Mouse (Mus musculus) 3134 (cell line): Measurements from ENCODE around the gene Prss2.
A peak's percentile ranks its signal among the peaks of the same experiment; 100 is the strongest.
"Not testable (repeated sequence)": the region's sequence is repeated elsewhere in the genome, so short reads cannot be mapped to it uniquely, and the experiment has no call there.

ENCODE experiments used
- DNase-seq: peaks from one replicate; pipeline ENCODE4 v3.0.0-alpha.2; 2011; ENCODE audit warnings: low spot score; ENCODE audit not compliant: insufficient read length; ENCODE audit errors: extremely low read depth

Prss2 gene

DNA sequence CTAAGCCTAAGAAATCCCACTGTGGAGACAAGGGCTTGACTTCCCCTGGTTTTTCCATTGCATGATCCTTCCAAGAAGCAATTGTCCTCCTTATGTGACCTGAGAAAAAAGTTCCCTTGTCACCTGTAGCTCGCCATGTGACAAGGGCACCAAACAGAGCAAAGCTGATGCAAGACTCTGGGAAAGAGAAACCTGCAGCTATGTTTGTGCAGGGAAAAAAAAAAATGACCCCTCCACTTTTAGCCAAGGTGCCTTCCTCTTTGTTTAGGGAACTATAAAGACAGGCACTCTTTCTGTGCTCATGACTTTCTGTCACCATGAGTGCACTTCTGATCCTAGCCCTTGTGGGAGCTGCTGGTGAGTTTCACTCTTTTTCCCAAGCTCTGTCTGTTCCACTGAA lies at the start of gene Prss2:
Gene Prss2, plus strand, starts transcription at position 301 of the 400 bp plus-strand sequence.
- no peak for DNase-seq

DNA sequence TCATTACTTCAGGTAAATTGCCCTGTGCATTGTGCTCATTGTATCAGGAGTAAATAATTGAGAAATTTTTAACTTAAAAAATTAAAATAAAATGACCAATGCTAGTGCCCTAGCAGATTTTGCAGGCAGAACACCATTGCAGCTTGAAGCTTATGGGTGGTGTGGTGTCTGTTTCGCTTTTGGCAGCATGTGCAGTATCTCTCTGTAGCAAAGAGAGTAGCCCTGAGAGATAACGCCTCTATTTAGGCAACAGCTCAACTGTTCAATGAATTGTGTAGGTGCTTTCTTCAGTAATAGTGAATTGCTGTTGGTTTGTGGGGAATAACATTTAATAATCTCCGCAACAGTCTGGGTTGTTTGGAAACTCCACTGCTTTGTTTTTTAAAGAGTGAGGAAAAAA lies 22.2 kb upstream of the Prss2 start:
- DNase-seq = no peak

DNA sequence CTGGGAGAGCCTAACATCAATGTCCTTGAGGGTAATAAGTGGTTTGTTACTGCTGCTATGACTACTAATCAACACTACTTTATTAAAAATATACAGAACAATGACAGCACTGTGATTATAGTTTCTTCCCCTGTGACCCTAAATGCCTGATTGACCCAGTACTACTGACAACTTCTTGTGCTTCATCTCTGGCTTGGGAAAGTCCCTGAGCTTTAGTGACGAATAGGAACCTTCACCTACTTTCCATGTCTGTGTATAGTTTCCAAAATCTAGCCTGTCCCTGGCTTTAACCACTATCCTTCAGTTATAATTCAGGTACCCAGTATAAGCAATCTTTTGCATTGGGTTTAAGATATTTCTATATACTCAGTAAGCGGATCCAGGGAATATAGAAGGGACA lies 16.7 kb upstream of the Prss2 start:
- no peak for DNase-seq

DNA sequence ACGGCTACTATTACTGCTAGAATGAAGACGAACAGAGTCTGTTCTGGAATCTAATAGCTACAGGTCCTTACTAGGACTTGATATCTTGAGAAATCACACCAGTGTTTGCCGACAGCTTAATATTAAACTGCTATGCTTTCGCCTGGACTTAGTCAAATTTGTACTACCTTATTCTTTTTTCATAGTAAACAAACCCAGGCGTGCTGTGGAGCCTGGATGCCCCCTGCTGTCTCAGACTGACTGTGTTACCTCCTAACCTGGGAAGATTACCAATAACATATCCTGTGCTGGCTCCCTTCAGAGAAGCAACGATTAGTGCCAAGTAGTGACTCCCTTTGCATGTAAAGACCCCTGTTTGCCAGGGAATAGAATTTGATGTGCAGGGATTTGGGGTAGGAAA lies 16.3 kb upstream of the Prss2 start:
- DNase-seq = no peak

DNA sequence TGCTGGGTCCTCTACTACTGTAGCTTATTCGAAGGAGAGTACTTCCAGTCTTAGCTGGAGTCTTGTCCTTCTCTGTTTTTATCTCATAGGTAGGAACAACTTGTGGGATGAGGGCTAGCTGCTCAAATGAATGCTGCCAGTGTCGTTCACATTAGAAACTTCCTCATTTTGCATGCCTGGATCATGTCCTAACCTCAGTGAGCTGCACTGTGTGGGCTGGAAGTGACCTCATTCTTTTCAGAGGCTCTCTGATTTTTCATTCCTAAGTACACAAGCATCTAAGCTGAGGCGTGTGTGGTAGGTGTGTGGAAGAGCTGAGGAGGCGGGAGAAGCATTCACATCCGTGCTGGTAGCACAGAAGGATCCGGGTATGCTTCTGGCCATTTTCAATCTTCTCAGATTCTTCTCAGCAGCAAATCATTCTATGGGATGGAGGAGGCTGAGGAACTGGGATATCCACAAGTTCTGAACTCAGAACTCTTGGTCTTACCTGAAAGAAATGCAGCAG lies 3.5 kb upstream of the Prss2 start:
- DNase-seq = peak; percentile 0

DNA sequence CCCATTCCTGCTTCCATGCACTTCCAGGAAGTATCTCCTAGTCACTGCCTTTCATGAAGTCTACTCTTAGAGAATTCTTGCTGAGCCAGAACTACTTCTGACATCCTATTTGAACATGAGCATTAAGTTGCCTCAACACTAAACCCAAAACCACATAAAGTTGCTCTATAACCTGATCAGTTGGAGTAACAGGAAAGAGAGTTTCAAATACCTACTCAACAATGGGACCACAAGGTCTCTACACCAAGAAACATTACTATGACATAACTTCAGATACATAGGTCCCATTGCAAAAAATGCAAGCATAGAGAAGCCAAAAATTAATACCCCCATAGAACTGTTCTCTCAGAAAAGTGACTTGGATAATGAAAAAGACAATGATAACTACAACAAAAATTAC lies 4.9 kb downstream of the Prss2 start:
- no peak for DNase-seq

DNA sequence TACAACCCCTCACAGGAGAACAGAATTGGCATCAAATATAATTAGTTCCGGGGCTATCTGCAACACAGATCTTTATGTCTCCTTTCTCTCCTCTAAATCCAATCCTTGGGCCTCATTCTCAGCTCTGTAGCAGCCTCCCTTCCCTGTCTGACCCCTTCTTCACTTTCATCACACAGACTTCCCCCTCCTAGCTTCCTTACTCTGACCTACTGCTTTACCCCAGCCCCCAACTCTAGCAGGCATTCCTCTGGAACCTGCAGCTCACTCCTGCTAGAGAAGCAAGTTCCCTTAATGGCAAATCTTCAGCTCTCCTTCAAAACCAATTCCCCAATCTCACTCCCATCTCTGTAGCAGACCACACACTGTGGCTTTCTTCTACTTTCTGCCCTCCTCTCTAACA lies 5.8 kb downstream of the Prss2 start:
- DNase-seq = no peak

DNA sequence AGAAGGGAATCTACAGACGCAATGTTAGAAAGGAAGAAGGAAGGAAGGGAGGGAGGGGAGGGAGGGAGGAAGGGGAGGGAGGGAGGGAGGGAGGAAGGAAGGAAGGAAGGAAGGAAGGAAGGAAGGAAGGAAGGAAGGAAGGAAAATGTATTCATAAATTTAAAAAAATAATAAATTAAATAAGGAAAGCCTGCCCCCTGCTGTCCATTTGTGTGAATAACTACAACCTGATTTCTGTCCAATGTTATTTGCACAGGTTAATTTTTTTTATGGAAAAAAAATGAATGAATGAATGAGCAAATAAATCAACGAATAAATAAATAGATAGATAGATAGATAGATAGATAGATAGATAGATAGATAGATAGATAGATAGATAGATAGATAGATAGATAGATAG lies 8.4 kb downstream of the Prss2 start:
- not testable (repeated sequence) for DNase-seq

DNA sequence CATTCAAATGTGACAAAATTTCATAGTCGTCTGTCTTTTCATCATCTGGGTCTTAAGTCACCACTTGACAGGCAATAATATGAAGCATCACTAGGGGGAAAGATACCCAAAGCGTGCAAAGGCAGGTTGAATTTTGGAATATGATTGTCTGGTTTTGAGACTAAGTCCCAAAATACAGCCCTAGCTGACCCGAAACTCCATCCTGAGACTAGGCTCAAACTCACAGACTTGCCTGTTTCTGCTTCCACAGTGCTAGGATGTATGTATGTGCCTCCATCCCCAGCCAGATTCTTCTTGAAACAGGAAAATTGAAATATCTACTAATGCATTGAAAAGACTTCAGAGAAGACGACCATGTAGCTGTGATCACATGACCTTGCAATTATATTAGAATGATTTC lies 10.6 kb downstream of the Prss2 start:
- DNase-seq = no peak

DNA sequence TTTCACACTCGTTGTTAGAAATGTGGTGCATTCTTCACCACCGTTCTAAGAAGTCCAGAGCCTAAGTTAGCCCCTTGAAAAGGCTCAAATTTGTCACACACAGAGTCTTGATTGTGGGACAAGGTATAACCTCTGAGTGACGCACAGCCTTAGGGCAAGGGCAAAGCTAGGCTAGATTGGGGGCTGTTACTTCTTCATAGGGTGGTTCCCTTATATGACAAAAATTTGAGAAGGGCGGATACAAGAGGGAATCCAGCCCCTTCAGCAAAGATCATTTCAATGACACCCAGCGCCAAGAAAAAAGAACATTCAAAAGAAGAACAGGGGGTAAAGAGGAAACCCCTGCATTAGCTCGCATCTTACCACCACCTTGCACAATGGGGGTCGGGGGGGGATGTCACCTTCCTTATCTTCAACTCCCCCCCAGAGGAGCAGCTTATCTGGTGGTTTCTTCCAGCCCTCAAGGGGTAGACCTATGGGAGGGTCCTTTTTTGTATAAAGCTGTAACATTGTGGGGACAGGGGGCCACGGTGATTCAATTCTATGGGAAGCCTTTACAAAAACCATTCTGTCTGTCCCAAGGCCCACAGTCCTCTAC lies 11.2 kb downstream of the Prss2 start:
- no peak for DNase-seq

DNA sequence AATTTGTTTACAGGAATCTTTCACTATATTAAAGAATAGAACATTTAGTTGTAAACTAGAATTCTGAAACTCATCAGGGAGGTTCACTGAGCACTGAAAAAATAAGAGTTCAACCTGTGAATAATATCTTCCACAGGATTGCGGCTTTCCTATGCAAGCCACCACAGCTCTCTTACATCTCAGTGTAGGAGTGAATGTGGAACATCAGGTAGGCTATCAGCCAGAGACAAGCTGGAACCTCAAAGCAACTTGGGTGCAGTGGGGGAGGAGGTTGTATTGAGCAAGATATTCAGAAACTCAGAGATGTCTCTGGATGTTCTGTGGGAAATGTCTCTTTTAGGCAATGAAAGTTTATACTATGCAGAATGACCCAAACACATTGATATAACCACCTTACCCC lies 15.8 kb downstream of the Prss2 start:
- DNase-seq = no peak

DNA sequence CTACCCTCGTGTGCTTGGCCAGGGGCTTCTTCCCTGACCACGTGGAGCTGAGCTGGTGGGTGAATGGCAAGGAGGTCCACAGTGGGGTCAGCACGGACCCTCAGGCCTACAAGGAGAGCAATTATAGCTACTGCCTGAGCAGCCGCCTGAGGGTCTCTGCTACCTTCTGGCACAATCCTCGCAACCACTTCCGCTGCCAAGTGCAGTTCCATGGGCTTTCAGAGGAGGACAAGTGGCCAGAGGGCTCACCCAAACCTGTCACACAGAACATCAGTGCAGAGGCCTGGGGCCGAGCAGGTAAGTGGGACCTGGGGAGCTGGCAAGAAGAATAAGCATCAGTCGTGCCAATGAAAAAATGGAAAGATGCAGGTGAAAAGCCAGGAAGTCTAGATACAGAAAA lies 16.7 kb downstream of the Prss2 start:
- not testable (repeated sequence) for DNase-seq

DNA sequence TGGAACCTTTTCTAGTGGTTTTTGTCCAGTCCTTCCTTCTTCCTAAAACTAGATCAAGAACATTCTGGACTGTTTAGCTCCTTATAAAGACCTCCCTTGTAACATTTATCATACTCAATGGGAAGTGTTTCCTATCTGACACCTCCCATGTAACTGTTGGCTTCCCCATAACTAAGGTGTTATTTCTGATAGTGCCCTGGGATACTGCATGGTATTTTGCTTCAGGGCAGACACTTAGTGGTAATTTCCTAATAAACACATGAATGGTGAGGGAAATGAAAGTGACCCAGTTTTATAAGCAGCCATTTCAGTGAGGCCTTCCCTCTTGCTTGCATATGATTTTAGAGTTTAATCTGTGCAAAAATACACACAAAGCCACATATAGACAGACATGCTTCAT lies 19.2 kb downstream of the Prss2 start:
- DNase-seq = no peak

DNA sequence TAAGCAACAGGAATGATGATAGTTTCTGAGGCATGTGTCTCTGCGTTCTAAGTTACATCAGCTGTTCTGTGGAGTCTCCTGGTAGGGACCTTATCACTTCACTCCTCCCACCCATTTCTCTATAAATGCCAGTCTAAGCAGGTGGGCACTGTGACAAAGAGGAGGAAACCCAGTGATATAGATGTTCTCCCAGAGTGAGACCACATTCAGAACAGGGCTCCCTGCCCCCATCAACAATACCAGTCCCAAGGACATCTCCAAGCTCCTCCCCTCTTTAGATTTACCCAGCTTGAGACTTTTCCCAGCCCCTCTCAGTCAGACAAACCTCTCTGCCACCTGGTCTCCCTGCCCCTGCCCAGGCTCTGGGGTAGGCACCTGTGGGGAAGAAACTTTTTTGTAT lies 20.2 kb downstream of the Prss2 start:
- DNase-seq = no peak

DNA sequence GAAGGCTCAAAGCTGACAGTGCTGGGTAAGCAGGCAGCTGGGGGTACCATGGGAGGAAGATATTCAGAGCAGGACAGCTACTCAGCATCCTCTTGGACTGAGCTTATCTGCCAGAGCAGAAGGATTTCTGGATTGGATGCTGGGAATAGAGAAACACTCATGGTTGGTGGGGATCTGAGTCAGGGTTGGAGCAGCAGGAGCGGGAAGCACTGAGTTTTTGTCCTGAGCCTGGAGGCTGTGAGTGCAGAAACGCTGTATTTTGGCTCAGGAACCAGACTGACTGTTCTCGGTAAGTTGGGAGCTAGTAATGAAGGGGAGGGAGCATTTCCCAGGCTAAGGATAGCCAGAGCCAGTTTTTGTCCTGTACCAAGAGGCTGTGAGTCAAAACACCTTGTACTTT lies 21.4 kb downstream of the Prss2 start:
- no peak for DNase-seq

DNA sequence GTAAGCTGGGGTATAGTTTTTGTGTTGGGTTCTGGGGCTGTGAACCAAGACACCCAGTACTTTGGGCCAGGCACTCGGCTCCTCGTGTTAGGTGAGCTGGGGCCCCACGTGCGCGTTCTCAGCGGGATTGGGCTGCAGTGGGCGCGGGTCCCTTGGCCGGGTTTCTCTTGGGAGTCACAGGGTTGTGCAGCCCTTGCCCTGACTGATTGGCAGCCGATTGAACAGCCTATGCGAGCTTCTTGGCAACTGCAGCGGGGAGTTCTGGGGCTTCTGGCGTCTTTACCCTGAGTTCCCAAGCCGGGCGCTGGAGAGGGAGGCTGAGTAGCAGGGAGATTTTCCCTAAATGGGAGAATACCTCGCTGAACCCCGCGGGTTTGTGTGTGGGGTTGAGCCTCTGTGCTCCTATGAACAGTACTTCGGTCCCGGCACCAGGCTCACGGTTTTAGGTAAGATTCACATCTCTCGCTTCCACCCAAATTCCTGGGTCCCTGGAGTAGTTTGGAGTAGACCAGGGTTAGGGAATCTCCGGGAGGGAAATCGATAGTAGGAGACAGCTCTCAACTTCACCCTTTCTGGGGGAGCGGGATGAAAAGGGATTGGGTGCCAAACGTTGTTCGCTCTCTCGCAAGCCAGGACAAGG lies 21.9 kb downstream of the Prss2 start:
- DNase-seq = no peak

DNA sequence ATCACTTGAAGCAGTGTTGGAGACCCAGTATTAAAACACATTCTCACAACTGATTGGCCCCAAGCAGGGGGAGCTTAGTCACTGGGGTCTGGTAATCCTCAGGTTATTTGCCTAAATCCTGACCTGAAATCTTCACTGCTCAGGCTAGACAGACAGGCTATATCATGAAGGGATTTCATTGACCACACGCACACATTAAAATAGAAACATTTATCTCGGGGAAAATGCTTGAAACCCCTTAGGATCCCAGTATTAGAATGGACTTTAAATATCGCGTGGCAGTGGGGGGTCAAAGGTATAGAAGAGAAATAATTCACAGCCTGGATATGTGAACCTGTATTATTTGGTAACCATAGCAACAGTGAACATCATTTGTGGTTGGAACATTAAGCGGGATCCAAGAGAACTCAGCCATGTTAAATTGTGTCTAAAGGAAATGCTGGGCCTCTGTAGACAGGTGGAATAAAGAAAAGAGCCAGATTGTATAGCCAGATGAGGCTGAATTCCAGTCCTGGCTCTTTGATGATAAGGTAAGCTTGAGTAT lies 22.9 kb downstream of the Prss2 start:
- no peak for DNase-seq

DNA sequence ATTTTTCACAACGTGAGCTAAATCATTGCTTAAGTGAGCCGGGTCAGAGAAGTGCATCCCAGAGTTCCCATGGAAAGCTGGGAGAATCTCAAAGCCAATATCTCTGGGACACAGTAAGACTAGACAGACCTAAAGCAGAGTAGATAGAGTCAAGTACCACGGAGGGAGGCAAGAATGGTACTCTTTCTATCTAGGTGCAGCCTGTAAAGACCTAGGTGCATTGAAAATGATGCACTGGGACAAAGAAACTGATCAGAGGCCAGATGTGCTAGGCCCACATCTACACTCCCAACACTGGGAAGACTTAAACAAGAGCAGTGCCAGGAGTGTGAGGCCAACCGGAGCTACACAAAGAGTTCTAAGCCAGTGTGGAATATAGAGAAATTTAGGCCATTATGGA lies 23.7 kb downstream of the Prss2 start:
- no peak for DNase-seq

DNA sequence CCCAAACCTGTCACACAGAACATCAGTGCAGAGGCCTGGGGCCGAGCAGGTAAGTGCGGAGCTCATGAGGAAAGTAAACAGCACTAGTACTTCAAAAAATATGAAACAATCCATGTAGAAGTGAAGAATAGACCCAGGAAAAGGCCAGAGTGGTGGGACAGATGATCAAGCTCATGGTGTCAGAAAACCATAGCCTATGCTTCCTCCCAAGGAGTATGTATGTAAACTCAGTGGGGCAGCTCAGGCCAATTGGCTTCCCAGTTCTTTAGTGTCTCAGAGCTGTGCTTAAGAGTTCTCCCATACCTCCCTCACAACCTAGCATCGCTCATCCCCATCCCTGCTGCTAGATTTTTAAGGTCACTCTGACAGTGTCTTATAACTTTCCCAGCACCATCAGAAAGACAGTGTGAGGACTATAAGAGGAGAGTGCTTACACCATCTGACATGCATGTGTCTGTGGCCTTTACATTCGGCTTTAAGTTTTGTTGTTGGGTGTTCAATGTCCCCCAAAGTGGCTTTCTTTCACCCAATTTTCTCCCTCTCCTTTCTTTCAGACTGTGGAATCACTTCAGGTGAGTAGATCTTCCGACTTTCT lies 25.6 kb downstream of the Prss2 start:
- DNase-seq = no peak

DNA sequence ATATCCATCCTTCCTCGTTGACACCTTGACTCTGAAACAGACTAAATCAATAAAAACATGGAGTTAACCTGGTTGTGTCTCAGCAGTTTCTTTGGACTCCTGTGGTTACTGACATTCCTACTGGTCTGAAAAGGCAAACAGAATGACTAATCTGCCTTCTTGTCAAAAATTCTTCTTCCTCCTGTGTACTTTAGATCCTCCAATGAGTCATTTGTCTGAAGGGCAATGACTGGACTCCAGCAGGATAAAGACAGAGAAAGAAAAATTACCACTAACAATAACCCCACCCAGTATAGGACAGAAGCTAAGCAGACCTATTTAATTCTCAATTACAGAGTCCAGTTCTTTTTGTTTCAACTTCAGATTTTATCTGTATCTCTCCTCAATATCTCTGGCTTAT lies 26.7 kb downstream of the Prss2 start:
- DNase-seq = peak; percentile 39

DNA sequence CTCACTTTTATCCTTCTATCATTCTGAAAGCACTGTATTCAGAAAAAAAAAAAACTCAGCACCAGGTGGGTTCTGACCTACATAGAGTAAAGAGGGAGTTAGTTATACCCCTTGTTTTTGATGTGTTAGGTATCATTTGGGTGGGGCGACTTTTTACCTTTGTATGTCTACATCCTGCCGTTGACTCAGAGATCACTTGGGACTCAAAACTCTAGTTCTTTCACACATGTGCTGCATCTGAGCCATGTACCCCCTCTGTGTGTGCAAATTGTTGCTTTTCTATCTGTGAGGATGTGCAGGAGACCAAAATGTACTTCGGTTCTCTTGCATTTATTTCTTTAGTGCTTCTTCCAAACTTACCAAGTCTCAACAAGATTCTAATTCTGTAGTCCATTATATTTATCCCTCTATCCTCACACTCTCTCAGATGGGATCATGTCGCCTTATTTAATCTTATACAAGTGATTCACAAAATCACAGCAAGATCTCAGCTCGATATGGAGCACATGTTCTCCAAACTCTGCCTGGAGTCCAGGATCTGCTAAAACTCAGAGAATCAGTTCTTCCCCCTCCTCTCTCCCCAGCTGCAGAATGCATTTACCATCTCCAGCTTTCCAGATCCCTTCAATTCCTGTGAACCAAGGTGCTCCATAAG lies 31.9 kb downstream of the Prss2 start:
- DNase-seq = no peak
